Mouse (Mus musculus) fat pad, adult 2 months (tissue): Measurements from ENCODE around the gene Acox3.

Source experiments
- DNase-seq: peaks from one replicate; pipeline ENCODE4 v3.0.0-alpha.2; 2011; ENCODE audit warnings: low read depth, low spot score; ENCODE audit errors: extremely low read depth

Acox3 gene

GRCm38 (mm10) chr5:35646927-35647326, 64.1 kb downstream of the Acox3 start:
- DNase-seq = no peak

- no peak for DNase-seq
Measured at GRCm38 (mm10) chr5:35647562-35647961, 64.7 kb downstream of the Acox3 start.

DNA sequence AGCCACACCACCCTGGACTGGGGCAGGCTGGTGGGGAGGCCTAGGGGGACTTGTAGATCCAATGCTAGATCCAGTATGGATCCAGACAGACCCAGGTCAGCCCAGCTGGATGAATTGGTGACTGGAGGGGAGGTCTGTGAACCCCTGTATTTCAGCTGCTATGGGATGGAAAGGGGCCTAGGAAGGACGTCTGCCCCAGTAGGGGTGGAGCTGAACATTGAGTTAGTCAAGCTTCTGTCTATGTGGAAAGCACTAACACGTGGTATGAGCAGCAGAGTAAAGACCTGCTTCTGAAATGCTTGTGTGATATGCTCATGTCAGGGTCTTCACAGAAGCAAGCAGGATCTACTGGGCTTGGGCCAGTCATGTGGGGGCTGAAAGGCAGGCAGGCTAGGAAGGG, 65.4 kb downstream of the Acox3 start:
- no peak for DNase-seq

DNA sequence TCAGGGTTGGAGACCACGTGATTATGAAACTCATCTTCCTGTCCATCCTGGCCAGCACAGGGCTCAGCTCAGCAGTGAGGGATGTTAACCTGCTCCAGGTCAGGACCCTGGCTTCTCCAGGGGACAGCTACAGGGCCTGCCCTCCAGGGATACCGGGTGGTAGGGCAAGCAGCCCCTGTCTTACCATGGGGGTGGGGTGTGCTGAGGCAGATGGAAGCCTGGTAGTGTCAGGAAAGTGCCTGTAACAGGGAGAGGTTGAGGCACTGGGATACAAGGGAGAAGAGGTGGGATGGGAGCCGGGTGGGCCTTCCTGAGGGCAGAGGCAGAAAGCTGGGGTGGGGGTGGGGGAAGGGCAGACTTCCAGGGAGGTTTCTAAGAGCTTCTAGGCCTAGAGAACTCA, 69.5 kb downstream of the Acox3 start:
- DNase-seq = no peak

- no peak for DNase-seq
Measured at GRCm38 (mm10) chr5:35652872-35653271, 70.0 kb downstream of the Acox3 start.

DNA sequence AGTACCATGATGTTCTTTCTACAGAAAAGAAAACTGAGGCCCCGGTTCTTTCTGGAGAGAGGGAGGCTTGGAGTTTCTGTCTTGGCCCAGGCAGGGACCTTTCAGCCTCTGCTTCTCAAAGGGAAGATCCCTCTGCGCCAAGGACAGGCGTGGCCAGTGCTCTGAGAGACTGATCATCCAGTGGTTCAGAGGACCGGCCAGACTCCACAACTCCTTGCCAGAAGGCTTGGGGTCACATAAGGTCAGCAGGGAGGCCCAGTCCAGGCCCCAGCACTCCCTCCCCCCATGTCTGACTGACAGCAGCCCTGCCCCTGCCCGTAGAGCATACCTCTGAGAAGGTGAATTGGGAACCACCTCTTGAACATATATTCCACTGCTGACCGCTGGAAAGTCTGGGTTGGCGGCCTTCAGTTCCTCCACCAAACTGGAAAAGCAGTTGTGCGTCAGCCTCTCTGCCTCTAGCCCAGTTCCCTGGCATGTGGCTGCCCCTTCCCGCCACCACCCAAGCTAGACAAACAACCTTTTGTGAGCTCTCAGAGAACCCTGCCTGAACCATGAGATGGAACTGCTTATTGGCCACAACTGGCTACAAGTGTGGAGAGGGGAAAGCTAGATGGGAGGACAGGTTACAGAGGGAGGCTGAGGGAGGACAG, 71.0 kb downstream of the Acox3 start:
- no peak for DNase-seq

GRCm38 (mm10) chr5:35655753-35656485, 73.1 kb downstream of the Acox3 start:
- no peak for DNase-seq

GRCm38 (mm10) chr5:35659503-35659902, 76.7 kb downstream of the Acox3 start:
- DNase-seq = no peak

GRCm38 (mm10) chr5:35661210-35661609, 78.4 kb downstream of the Acox3 start:
- no peak for DNase-seq

- no peak for DNase-seq
Measured at GRCm38 (mm10) chr5:35662021-35662545, 79.2 kb downstream of the Acox3 start.
